Mouse (Mus musculus): ENCODE results near the gene Rhpn2.
"Not testable (repeated sequence)": the region's sequence is repeated elsewhere in the genome, so short reads cannot be mapped to it uniquely, and the experiment has no call there.

Gene Rhpn2

DNA sequence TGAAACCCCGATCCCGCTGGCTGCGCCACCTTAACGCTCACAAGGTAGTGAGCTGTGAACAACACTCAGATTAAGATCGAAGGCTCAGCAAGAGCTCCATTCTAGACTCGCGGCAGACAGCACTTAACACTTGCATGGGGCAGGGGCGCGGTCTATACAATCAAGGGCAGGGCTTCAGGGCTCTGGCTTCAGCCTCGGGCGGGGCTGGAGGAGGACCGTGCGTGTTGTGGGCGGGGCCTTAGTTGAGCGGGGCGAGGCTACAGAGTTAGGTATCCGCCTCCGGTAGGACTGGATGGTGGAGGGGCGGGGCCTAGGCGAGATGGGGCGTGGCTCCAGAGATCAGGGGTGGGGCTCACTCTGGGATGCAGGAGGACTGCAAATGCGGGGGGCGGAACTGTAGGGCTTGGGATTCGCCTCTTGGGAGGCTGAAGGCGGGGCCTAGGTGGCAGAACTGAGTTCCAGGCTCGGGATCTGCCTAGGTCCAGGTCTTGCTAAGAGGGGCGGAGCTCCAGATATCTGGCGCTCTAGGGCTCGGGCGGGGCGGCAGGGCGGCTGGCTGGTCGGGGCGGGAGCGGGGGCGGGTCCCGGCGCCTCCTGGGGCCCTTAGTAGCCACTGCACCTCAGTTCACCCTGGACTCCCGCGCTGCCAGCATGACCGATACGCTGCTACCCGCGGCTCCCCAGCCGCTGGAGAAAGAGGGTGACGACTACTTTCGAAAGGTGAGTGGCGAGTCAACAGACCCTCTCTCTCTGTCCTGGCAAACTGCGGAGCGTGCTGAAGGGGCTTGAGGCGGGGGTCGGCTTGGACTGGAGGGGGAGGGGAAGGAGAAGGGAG, at the start of gene Rhpn2:
Gene Rhpn2, plus strand, starts transcription at position 479 of the 835 bp plus-strand sequence.
- peak; percentile 97 for DNase-seq

DNA sequence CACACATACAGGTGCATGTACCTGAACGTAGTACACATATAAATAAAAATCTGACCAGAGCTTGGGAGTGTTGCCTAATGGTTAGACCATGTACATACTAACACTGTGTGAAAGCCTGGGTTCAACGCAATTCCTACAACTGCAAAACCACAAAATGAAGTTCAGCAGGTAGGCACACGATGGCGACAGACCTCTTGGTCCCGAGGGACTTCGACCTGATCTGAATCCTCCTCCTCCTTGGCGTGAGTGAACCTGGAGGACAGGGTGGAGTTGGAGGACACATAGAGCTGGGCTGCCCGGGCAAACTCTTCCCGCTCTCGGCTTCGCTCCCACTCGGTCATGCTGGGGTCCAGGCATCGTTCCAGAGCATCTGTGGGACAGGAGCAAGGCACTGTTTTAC, 40.5 kb upstream of the Rhpn2 start:
- no peak for DNase-seq

DNA sequence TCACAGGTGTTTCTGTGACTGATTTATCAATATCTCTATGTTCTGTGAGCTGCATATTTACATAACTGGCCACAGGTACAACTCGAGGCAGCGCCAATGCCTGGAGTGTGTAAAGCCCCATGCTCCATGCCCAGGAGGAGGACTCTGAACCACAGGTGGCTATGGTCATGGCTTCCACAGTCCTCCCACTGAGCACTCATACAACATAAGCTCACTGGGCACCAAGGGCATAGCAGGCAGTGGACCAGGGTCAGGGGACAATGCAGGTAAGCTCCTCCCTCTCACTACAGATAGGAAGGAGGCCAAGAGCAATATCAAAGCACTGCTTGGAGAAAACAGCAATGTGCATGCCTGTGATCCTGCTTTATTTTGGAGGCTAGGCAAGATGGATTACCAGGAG, 38.3 kb upstream of the Rhpn2 start:
- no peak for DNase-seq

DNA sequence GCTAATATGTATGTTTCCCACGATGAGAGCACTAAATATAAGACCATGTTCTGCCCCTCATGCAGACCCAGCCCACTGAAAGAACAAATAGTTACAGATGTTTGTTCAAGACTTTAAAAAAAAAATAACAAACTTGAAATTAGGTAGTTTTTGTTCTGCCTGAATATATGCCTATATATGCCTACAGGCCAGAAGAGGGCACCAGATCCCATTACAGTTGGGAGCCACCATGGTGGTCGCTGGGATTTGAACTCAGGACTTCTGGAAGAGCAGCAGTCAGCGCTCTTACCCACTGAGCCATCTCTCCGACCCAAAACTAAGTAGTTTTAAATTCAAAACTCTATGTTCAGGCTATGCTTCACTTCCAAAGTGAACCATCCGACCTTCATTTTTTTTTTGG, 36.1 kb upstream of the Rhpn2 start:
- DNase-seq = no peak

GRCm38 (mm10) chr7:35299656-35300055, 34.3 kb upstream of the Rhpn2 start:
- DNase-seq = no peak

DNA sequence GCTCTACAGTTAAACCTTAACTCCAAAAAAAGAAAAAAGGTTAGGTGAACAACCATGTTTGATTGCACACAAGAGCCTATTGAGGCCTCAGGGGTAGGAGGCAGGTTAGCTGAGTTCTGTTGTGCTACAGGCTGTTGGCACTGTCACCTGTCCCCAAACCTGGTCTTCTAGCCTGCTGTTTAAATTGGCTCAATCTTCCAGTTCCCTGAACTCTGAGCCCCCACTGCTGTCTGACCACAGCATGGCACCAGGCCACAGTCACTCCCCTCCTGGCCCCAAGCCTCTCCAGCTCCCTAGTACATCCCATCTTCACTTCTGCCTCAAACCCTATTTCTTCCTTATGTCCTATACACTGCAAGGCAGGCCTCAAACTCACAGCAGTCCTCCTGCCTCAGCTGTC, 33.2 kb upstream of the Rhpn2 start:
- DNase-seq = no peak

- DNase-seq = no peak
These were observed 22.8 kb upstream of the Rhpn2 start for GRCm38 (mm10) chr7:35311214-35311613.

DNA sequence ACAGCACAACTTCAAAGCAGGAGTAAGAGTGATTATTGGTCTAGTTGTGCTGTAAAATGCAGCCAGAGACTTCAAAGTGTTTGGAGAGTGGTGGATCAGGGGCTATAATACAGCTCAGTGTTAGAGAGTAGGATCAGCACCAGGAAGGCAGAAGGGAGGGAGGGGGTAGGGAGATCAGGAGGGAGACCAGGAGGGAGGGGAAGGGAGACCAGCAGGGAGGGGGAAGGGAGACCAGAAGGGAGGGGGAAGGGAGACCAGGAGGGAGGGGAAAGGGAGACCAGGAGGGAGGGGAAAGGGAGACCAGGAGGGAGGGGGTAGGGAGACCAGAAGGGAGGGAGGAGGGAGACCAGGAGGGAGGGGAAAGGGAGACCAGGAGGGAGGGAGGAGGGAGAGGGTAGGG, 19.8 kb upstream of the Rhpn2 start:
- DNase-seq = no peak

GRCm38 (mm10) chr7:35317729-35318609, 16.0 kb upstream of the Rhpn2 start, which contains the start of gene Gpatch1:
TSS of gene Gpatch1 (minus strand) at chr7:35318440.
- peak; percentile 97 for DNase-seq

GRCm38 (mm10) chr7:35319221-35319620, 14.7 kb upstream of the Rhpn2 start:
- DNase-seq = not testable (repeated sequence)

DNA sequence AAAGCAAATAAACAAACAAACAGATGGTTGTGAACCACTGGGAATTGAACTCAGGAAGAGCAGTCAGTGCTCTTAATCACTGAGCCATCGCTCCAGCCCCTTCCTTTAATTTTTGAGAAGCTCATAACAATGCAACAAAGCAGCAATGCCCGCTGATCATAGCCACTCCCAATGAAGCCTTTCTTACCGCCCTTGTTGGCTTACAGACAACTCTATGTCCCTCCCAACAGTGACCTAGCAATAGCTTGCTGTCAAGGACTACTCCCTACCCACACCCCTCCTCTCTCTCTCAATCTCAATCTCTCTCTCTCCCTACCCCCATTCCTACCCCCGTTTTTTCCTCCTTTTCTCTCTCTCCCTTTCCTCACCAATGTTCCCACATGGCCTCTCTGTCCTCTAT, 14.2 kb upstream of the Rhpn2 start:
- DNase-seq = no peak

GRCm38 (mm10) chr7:35322161-35322560, 11.8 kb upstream of the Rhpn2 start:
- DNase-seq = no peak

DNA sequence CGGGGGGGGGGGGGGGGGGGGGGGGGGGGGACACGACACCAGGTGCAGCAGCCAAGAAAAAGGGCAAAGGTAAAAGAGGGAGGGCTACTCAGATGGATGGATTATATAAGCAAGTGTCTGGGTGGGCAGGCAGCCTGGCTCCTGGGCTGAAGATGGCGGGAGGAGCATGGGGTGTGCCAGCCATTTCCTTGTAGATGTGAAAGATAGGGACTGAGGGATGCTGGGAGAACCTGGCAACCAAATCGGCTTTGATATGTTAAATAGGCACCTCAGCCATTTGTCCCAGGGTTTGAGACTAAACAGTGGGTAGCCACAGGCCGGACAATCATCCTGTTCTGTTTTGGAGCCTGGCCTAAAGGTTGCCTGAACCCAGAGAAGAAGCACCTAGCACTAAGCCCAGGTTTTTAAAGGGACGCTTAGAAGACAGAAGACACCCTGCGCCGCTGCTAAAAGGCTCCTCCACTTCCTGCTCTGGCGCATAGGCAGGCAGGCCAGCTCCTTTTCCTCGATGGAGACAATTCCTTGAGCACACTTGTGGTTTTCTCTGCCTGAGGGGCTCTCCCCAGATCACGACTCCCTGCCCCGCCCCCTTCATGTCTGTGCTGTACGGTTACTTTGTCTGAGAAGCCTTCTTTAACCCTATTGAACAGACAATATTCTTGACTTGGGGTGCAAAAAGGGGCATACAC, 11.1 kb upstream of the Rhpn2 start:
- DNase-seq = peak; percentile 6

GRCm38 (mm10) chr7:35331590-35331989, 2.4 kb upstream of the Rhpn2 start:
- no peak for DNase-seq

DNA sequence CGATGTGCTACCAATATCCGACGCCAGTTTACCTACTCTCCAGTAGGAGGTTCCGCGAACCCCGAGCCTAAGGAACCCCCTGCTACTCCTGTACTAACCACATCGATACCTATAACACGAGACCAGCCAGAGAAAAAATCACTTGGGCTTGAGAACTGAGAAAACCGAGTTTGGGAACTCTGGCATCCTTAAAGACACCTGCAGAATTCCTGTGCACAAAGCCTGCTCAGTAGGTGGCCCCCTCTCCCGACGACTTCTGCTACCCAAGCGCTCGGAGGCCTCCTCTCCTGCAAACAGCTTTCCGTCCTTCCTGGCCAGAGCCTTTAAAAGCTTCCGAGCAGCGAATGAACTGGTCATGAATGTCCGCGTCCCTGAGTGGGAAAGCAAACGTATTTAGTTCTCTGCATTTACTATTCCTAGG, 729 bp upstream of the Rhpn2 start:
- no peak for DNase-seq

- DNase-seq = peak; percentile 27
These were observed 820 bp downstream of the Rhpn2 start for GRCm38 (mm10) chr7:35334527-35335452.

DNA sequence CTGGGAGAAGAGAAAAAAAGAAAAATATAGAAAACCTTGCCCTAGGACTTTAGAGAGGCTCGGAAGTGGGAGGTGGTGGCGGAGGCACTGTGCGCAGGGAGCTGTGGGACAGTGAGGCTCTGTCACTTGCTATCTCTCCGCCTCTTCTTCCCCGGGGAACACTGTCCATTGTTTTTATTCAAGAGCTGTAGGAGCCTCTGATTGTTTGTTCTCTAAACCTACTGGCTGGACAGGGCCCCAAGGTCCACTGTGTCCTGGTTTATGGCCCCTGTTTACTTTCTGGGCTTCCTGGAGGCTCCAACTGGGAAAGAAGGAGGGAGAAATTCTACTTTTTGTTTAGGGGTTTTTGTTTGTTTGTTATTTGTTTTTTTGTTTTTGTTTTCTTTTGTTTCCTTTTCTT, 6.2 kb downstream of the Rhpn2 start:
- no peak for DNase-seq

GRCm38 (mm10) chr7:35341282-35341681, 7.3 kb downstream of the Rhpn2 start:
- DNase-seq = no peak

GRCm38 (mm10) chr7:35342498-35342897, 8.5 kb downstream of the Rhpn2 start:
- DNase-seq = no peak

DNA sequence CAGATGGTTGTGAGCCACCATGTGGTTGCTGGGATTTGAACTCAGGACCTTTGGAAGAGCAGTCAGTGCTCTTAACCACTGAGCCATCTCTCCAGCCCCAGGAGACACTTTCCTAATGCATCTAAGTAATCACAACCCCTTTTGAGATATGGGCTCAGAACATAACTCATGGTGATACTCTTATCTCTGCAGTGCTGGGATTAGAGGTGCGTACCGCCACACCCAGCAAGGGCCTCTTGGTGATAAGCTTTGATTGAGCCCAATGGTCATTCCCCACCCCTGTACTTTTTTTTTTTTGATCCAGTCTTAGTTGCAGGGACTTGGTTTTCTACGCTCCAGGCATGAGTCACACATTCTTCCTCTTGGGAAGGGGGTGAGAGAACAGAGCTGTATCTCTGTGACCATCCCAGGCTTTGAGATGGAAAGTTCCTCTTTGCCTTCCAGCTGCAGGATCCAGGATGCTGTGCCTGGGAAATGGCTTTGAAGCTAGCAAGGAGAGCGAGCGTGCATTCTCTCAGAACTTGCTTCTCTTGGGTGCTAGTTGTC, 10.9 kb downstream of the Rhpn2 start:
- no peak for DNase-seq

- no peak for DNase-seq
These were observed 14.1 kb downstream of the Rhpn2 start for GRCm38 (mm10) chr7:35347918-35348700.

Data from right cerebral cortex, postnatal 4 days (tissue).